Mouse (Mus musculus): ENCODE results near the gene Pax9.

Pax9 gene

DNA sequence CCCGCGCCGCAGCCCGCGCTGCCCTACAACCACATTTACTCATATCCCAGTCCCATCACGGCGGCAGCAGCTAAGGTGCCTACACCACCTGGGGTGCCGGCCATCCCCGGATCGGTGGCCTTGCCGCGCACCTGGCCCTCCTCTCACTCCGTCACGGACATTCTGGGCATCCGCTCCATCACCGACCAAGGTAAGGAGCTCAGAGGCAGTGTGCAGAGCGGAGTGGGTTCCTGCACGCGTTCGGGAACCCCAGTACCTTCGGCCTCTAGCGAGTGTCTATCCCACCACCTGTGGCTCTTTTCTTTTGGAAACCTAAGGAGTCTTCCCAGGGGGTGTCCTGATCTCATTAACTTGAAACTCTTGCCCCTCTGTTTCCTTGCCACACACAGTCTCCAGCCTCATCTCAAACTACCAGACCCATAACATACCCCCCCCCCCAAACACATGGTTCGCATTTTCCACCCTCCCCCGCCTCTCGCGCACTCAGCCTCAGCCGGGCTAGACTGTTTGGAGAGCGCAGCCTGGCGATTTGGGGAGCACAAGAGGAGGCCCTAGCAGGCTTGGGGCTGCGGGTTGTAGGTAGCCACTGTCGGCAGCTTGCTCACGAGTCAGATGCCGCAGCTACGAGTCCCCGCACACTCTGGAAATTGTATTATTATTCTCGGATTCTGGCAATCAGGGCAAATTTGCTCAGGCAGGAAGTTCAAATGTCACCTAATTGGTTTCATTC is 5.6 kb downstream of the Pax9 start:
- in situ Hi-C loops (cut with MseI, MboI), result no loop called here

DNA sequence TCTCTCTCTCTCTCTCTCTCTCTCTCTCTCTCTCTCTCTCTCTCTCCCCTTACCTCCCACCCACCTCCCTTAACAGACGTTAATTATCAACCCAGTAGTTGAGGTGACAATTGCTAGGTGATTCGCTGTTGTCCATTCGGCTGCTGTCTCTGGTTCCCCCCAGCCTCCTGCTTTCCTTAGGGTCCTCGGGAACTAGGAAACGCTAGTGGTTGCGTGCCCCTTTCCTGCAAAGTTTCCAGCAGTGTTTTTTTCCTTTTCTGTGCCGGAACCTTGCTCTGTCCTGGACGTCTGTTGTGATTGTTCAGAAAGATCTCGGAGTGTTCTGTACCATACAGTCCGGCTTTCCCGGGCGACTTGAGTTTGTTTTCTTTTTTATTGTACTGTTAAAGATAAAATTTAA is 6.2 kb downstream of the Pax9 start:
- in situ Hi-C loops (cut with MseI, MboI), result no loop called here

GRCm38 (mm10) chr12:56698191-56698980 is 6.8 kb downstream of the Pax9 start:
- in situ Hi-C loops (cut with MseI, MboI), result no loop called here

GRCm38 (mm10) chr12:56699351-56699750 is 7.8 kb downstream of the Pax9 start:
- in situ Hi-C loops (cut with MseI, MboI), result no loop called here

GRCm38 (mm10) chr12:56699915-56700900 is 8.6 kb downstream of the Pax9 start:
- in situ Hi-C loops (cut with MseI, MboI), result no loop called here

GRCm38 (mm10) chr12:56701004-56701403 is 9.4 kb downstream of the Pax9 start:
- in situ Hi-C loops (cut with MseI, MboI), result no loop called here

- in situ Hi-C loops (cut with MseI, MboI), result no loop called here
Measured at GRCm38 (mm10) chr12:56717971-56718706, 26.6 kb downstream of the Pax9 start.

DNA sequence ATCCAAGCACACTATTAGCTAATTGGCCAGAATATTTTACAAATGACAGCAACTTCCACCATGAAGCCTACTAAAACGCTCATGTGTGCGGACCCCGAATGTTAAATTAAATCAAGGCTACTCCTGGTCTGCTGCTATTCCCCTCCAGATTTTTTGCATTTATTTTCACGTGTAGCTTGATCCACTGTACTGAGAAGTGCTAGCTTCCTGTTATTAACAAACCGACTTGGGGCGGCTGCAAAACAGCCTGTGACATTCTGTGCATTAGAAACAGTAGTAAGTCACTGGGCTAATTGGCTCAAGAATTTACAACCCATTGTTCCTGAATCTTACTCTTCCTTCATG is 27.1 kb downstream of the Pax9 start:
- in situ Hi-C loops (cut with MseI, MboI), result no loop called here

- in situ Hi-C loops (cut with MseI, MboI), result no loop called here
Measured at GRCm38 (mm10) chr12:56727631-56728030, 36.1 kb downstream of the Pax9 start.

DNA sequence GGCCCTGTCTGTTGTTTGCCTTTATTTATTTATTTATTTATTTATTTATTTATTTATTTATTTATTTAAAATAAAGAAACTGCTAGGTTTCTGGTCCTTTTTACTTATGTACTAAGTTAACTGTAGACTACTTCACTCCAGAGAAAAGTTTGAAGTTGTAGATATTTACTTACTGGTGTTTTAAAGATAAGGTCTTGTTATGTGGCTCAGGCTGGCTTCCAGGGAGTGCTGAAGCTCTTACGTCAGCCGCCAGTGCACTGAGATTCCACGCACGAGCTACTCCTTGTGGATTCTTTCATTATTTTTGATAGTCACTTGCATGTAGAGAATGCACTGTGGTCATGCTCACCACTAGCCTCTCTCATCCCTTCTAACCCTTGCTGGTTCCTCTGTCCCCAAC is 45.5 kb downstream of the Pax9 start:
- in situ Hi-C loops (cut with MseI, MboI), result no loop called here
